Mouse (Mus musculus): ENCODE measurements around the gene Slc35f4. TPM values are rescaled to one million over a fixed set of nuclear protein-coding genes. Genes with fewer than 3 reads are reported as not detected.
A peak's percentile ranks its signal among the peaks of the same experiment; 100 is the strongest.

The Slc35f4 gene
- total RNA-seq (2021): not detected
- long read RNA-seq, experiment 1: 0 reads
- long read RNA-seq, experiment 2: 0 reads

- no peak for DNase-seq
Observed at GRCm38 (mm10) chr14:49525931-49526291, at the start of gene Slc35f4. TSS of gene Slc35f4 (minus strand) at chr14:49526046.

DNA sequence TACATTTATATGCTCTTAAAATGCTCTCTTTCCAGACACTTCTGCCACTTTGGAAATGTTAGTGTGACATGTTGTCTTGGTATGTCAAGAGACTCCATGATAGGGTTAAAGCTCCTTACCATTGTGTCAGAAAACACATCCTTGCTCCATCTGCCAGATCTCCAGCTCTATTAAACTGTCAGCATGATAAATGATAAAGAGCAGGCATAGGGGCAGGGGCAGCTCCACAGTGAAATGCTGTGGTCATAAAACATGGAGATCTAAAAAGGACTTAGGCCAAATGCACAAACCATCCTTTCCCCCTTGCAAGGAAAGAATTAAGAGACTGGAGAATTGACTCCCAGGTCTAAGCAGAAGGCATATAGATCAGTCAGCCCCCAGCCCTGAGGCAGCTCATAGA is 42.5 kb upstream of the Slc35f4 start:
- no peak for DNase-seq

DNA sequence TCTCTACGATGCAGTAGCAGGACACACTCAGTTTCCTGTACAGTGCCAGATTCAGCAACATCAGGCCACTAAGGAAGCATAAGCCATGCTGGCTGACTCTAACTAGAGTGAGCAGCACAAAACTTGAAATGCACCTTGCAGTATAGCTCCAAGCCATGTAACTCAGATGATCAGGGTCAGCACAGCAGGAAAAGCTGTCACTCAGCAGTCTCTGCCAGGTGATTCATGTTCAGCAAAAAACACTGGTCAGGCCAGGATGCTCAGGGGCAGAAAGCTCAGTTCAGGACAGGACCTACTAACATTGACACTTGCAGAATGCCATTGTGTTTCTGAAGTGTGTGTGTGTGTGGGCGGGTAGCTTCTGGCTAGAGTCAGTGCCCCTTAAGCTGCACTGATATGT is 34.9 kb upstream of the Slc35f4 start:
- no peak for DNase-seq

DNA sequence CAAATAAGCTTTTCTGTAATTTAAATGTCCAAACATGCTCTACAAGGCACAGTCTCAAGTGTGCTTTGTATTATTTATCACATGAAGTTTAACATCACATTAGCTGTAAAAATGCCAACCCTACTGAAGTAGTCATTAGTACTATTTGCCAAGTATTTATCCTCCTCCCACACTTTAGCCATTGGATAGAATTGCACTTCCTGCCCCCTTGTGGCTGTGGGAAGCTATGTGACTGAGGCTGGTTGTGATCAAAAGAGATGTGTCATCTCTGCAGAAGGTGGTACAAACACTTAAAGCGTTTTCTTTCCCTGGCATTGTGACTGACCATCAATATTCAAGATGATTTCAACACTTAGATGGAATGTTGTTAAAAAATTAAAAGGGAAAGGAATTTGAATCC is 14.3 kb upstream of the Slc35f4 start:
- no peak for DNase-seq

DNA sequence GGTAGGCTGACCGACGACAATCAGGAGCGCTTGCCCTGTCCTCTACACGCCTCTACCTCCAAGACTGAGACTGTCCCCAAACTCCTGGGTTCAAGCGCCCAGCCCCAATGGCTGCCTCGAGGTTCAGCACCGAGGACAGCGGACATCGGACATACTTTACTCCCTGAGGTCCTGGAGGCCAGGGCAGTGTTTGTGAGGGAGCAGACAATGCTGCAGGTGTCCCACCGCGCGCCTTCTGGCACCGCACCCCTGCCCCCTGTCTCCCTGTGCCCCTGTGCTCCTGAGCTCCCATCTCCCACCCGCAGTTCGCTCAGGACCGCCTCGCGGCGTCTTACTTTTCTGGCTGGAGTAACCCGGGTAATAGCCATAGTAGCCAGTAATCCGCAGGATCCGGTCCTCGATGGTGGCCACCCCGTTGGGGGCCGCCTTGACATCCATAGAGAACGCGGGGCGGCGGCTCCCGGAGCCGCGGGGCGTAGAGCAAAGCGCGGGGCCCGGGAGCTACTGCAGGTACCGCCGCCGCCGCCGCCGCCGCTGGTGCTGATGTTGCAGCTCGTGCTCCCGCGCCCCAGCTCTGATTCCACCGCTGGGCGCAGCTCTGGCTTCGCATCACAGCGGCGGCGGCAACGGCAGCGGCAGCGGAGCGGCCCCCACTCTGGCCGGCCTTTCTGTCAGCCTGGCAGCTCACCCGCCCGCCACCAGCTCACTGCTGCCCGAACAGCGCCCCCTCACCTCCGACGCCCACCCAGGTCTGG is 493 bp downstream of the Slc35f4 start:
- DNase-seq: peak; percentile 58

- no peak for DNase-seq
Observed at GRCm38 (mm10) chr14:49524665-49525064, 1.2 kb downstream of the Slc35f4 start.

DNA sequence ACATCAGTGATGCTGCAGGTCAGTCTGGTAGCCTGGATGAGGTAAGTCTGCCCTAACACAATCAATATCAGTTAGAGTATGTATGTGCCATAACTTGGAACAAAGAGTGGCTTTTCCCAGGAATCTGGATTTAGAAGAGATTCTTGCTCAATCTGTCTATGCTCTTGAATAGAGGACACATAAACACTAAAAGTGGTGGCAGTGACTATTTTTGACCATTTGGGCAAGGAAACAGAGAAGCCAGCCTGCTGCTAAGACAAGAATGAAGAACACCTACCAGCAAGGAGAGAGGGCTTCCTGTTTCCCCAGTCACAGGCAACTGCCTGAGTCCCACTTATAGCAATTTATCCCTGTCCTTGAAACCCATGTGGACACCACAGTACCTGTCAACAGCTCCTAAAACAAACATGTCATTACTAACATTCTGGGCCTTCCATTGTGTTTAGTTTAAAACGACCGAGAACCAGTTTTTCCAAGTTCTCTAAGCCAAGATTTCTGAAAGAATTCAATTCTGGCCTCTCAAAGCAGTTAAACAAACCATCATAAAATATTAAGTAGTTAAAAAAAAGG is 10.7 kb downstream of the Slc35f4 start:
- no peak for DNase-seq

- no peak for DNase-seq
Observed at GRCm38 (mm10) chr14:49514137-49514536, 11.7 kb downstream of the Slc35f4 start.

GRCm38 (mm10) chr14:49495192-49495591 is 30.7 kb downstream of the Slc35f4 start:
- no peak for DNase-seq

- DNase-seq: no peak
Observed at GRCm38 (mm10) chr14:49493793-49494192, 32.1 kb downstream of the Slc35f4 start.

DNA sequence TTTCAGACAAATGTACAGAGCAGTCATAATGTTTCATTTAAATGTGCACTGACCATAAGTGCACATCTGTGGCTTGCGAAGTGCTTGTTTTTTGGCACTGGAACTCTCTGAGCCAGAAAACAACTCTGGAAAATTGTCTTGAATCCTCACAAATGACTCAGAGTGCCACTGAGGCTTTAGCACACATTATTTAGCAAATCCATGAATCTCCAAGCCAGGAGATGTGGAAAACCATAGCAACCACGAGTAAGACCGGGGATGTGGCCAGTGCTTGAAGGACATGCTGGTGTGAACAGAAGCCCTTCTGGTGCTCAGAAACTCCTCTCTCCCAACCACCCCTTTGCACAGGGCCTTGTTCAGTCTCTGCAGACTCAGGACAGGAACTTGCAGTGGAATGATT is 33.3 kb downstream of the Slc35f4 start:
- no peak for DNase-seq

GRCm38 (mm10) chr14:49476602-49477001 is 49.2 kb downstream of the Slc35f4 start:
- DNase-seq: no peak

DNA sequence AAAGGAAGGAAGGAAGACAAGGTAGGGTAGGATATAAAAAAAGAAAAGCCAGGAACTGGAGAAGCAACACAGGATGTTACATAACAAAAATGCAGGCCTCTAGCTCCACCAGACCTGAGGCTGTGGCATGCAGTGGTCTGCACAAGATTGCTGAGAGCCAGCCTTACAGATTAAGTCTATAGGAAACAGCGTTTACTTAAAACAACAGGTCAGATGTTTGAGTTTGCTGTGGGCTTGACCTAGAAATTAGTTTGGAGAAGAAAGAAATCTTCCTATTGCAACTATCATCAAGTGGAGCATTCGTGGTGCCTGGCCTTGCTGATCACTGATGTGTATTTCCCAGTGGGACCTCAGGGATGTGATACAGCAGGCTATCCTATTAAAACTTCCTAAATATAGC is 64.1 kb downstream of the Slc35f4 start:
- no peak for DNase-seq

GRCm38 (mm10) chr14:49460799-49461198 is 65.0 kb downstream of the Slc35f4 start:
- DNase-seq: no peak

GRCm38 (mm10) chr14:49454283-49454914 is 71.4 kb downstream of the Slc35f4 start:
- no peak for DNase-seq

GRCm38 (mm10) chr14:49453782-49454181 is 72.1 kb downstream of the Slc35f4 start:
- DNase-seq: no peak

GRCm38 (mm10) chr14:49447669-49448068 is 78.2 kb downstream of the Slc35f4 start:
- DNase-seq: no peak

DNA sequence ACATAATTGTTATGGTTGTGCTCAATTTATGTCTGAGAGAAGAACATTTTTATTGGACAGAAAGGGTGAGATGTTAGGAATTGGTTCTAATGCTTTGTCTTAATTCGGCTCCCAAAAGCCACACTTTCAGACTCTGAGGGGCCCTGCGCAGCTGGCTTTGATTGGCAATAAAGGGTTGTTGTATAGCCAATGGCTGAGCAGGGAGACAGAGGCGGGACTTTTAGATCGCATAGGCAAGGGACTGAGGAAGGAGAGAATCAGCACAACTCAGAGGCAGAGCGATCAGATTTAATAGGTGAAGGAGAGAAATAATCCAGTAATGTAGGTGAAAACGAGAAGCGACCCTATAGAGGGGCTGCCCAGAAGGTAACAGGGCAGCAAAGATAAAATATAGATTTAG is 79.4 kb downstream of the Slc35f4 start:
- no peak for DNase-seq

DNA sequence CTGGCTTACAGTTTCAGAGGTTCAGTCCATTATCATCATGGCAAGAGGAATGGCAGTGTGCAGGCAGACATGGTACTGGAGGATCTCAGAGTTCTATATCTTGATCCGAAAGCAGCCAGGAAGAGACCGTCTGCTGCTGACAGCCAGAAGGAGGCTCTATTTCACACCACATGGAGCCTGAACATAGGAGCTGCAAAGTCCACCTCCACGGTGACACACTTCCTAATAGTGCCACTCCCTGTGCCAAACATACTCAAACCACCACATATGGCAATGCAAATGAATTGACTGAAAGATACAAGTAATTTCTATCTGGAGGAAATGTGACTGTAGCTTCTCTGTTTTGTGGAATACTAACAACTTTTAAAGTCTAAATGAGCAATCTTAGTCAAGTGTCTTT is 89.0 kb downstream of the Slc35f4 start:
- DNase-seq: no peak

DNA sequence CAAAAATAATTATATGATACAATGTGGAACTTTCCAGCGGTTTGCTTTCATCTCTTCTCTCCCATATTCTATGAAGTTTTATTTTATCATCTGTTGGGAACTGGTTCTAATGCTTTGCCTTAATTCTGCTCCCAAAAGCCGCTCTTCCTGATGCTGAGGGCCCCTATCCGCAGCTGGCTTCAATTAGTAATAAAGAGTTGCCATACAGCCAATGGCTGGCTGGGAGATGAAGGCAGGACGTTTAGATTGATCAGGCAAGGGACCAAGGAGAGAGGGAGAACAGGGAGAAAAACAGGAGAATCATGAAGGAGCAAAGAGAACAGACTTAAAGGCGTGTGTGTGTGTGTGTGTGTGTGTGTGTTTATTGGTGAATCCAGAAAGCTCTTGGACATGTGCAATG is 94.0 kb downstream of the Slc35f4 start:
- DNase-seq: no peak

DNA sequence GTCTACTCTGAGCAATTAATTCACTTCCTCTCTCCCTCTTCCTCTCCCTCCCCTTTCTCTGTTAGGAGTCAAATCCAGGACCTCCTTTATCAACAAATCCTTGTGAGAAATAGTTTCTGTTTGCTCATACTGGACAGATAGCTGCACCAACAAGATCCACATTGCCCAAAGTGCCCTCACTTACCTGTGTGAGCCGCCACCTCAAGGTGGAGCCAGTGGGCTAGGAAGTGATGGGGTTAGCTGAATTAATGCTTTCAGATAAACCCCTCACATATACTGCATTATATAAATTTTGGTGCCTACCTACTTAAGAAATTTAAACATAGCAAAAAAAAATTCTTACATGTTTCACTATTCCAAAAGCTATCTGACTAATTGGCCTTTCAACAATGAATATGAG is 133.4 kb downstream of the Slc35f4 start:
- no peak for DNase-seq

GRCm38 (mm10) chr14:49362161-49362560 is 163.7 kb downstream of the Slc35f4 start:
- no peak for DNase-seq

DNA sequence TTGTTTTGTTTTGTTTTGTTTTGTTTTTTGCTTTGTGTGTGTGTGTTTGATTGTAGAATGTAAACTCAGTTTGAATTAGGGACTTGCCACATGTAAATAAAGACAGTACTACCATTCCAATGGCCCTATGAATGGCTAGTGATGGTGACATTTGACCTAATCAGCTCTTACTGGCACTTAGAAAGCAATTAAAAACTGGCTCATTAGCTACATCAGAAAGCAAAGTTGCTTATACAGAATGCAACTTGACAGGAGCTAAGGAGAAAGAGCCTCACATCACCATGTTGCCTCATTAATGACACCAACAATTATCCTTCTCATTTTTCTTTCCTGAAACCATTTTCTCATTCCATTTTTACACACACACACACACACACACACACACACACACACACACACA is 170.3 kb downstream of the Slc35f4 start:
- DNase-seq: no peak

- peak; percentile 15 for DNase-seq
Observed at GRCm38 (mm10) chr14:49348897-49349250, 177.0 kb downstream of the Slc35f4 start.

Data from gastrocnemius, postnatal 10 days (tissue).